Mouse (Mus musculus): ENCODE measurements at regions not wholly inside any gene's neighbourhood (a gene's known extent, or its start where the extent isn't known, plus 50 kb on each side); places are given as distances from the start of the nearest gene placed in this dataset.

DNA sequence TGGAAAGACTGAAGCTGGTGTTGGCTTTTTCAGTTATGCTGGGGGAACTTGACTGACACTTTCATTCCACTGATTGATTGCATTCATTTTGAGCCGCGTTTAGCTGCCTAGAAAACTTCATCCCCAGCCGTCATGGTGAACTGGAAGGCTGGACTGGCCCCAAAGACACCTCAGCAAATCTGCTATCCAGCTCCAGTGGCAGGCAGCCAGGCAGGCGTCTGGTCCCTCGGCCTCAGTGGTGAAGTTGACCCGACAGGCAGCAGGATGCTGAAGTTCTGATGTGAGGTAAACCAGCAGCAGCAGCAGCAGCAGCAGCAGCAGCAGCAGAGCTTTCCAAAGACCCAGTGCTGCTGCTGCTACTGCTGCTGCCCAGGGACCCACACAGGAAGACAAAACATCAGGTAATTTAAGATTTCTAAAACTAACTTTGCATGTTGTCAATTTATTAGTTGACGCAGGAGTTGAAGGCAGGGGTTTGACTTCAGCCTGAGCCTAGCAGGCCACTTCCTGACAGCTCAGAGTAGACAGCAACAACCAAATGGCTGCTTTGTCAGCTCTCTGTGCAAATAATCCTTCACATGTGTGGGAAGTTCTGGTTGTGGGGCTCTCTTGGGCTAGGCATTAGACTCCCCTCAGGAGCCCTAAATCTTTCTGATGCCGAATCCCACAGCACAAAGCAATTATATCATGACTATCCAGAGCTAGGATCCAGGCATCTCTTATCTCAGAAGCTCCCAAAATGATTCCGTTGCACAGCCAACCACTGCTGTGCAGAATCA, 200.4 kb upstream of the Nhs start:
- no peak overlapping the region for H3K27ac ChIP-seq (ENCODE audit: control insufficient read depth, low read depth, low read length)
- H3K9me3 ChIP-seq (replicated peaks; ENCODE audit: insufficient read depth, low read length): no peaks in the 10 kb centered on the region
- H3K79me2 ChIP-seq (ENCODE audit: control insufficient read depth, insufficient read depth, low read length, poor library complexity): no peaks in the 10 kb centered on the region
- no peaks in the 10 kb centered on the region for H3K4me1 ChIP-seq (ENCODE audit: control insufficient read depth in 1 of 2, insufficient read depth in 2 of 2, low read length in 2 of 2)
- no peak overlapping the region for H3K9ac ChIP-seq (ENCODE audit: control insufficient read depth, low read depth, low read length, poor library complexity, severe bottlenecking)
- H3K36me3 ChIP-seq (ENCODE audit: control insufficient read depth in 1 of 2, insufficient read depth in 2 of 2, low read length in 2 of 2): no peaks in the 10 kb centered on the region
- no peak for DNase-seq (ENCODE audit: low read depth, low spot score)
- no peak overlapping the region for H3K4me3 ChIP-seq (ENCODE audit: control insufficient read depth in 1 of 2, insufficient read depth in 1 of 2, low read depth in 2 of 2, low read length in 2 of 2)
- TF ChIP-seq MAX (IDR thresholded peaks at IDR 0.05; ENCODE audit: low read length) (no peak), GATA1 (IDR thresholded peaks at IDR 0.05; ENCODE audit: low read depth, low read length) (no peak), TAL1 (IDR thresholded peaks at IDR 0.05; ENCODE audit: low read length) (no peak), SMC3 (IDR thresholded peaks at IDR 0.05; ENCODE audit: low read depth, low read length) (no peak), NRF1 (IDR thresholded peaks at IDR 0.05; ENCODE audit: insufficient read depth, low read depth, low read length, poor library complexity, severe bottlenecking) (no peak), USF1 (IDR thresholded peaks at IDR 0.05; ENCODE audit: low read depth, low read length) (no peak), USF2 (IDR thresholded peaks at IDR 0.05; ENCODE audit: borderline replicate concordance in 1 of 2, insufficient read depth in 1 of 2, low read depth in 1 of 2, low read length in 2 of 2) (no peak)
- H3K27me3 ChIP-seq (ENCODE audit: control insufficient read depth in 1 of 2, insufficient read depth in 2 of 2, low read length in 2 of 2): no peaks in the 10 kb centered on the region

DNA sequence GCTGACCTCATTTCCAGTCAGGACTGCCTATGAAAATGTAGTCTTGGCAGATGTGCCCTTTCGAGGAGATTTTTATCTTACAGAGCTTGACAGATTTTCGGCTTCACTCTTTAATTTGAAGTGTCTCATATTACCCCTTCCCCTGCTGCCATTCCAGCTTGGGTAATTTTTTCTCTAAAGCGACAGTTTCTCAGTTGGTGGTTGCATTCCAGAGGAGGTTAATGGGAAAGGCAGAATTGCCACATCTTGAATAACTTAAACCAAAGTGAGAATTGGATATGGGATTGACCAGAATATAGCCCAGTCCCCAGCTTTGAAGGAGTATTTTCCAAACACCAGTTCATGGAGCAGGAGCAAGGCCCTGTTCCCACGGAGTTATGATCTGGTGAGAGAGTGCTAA, 188.8 kb upstream of the Nhs start:
- DNase-seq (ENCODE audit: low read depth, low spot score): no peak
- H3K36me3 ChIP-seq (ENCODE audit: control insufficient read depth in 1 of 2, insufficient read depth in 2 of 2, low read length in 2 of 2): no peaks in the 10 kb centered on the region
- H3K27ac ChIP-seq (ENCODE audit: control insufficient read depth, low read depth, low read length): no peak overlapping the region
- no peaks in the 10 kb centered on the region for H3K9me3 ChIP-seq (replicated peaks; ENCODE audit: insufficient read depth, low read length)
- no peak overlapping the region for H3K9ac ChIP-seq (ENCODE audit: control insufficient read depth, low read depth, low read length, poor library complexity, severe bottlenecking)
- no peaks in the 10 kb centered on the region for H3K27me3 ChIP-seq (ENCODE audit: control insufficient read depth in 1 of 2, insufficient read depth in 2 of 2, low read length in 2 of 2)
- H3K79me2 ChIP-seq (ENCODE audit: control insufficient read depth, insufficient read depth, low read length, poor library complexity): no peaks in the 10 kb centered on the region
- no peaks in the 10 kb centered on the region for H3K4me1 ChIP-seq (ENCODE audit: control insufficient read depth in 1 of 2, insufficient read depth in 2 of 2, low read length in 2 of 2)
- TF ChIP-seq ZNF384 (IDR thresholded peaks at IDR 0.05; ENCODE audit: low read depth, low read length) (no peak), ZKSCAN1 (IDR thresholded peaks at IDR 0.05; ENCODE audit: low read depth, low read length) (no peak), GABPA (IDR thresholded peaks at IDR 0.05; ENCODE audit: low read depth, low read length) (no peak), MYC (IDR thresholded peaks at IDR 0.05; ENCODE audit: low read depth, low read length) (no peak), POLR2AphosphoS2 (IDR thresholded peaks at IDR 0.05; ENCODE audit: low read length) (no peak), ELF1 (IDR thresholded peaks at IDR 0.05; ENCODE audit: low read depth, low read length) (no peak), CHD1 (IDR thresholded peaks at IDR 0.05; ENCODE audit: low read depth, low read length) (no peak), HCFC1 (IDR thresholded peaks at IDR 0.05; ENCODE audit: low read depth, low read length) (no peak)
- H3K4me3 ChIP-seq (ENCODE audit: control insufficient read depth in 1 of 2, insufficient read depth in 1 of 2, low read depth in 2 of 2, low read length in 2 of 2): no peak overlapping the region

All from MEL (cell line).